Mouse (Mus musculus) retina, adult 2 months (tissue): ENCODE data around the gene Chrdl2.
"Not testable (repeated sequence)": the region's sequence is repeated elsewhere in the genome, so short reads cannot be mapped to it uniquely, and the experiment has no call there.

Experiments used
- DNase-seq: peaks from one replicate; pipeline ENCODE4 v3.0.0-alpha.2; 2012; ENCODE audit warnings: low read depth, low spot score

The Chrdl2 gene

GRCm38 (mm10) chr7:100005790-100006189 is at the start of gene Chrdl2:
TSS of gene Chrdl2 (plus strand) at chr7:100006172.
- DNase-seq: no peak

- no peak for DNase-seq
Observed at GRCm38 (mm10) chr7:99957226-99957965, 48.6 kb upstream of the Chrdl2 start.

GRCm38 (mm10) chr7:99960571-99960970 is 45.4 kb upstream of the Chrdl2 start:
- DNase-seq: not testable (repeated sequence)

- no peak for DNase-seq
Observed at GRCm38 (mm10) chr7:99961518-99961917, 44.5 kb upstream of the Chrdl2 start.

- DNase-seq: no peak
Observed at GRCm38 (mm10) chr7:99962536-99963236, 43.3 kb upstream of the Chrdl2 start.

GRCm38 (mm10) chr7:99963237-99963860 is 42.6 kb upstream of the Chrdl2 start:
- DNase-seq: no peak

- DNase-seq: no peak
Observed at GRCm38 (mm10) chr7:99965020-99965841, 40.7 kb upstream of the Chrdl2 start.

GRCm38 (mm10) chr7:99966011-99966721 is 39.8 kb upstream of the Chrdl2 start:
- DNase-seq: no peak

GRCm38 (mm10) chr7:99969151-99969550 is 36.8 kb upstream of the Chrdl2 start:
- no peak for DNase-seq

- no peak for DNase-seq
Observed at GRCm38 (mm10) chr7:99971926-99972325, 34.0 kb upstream of the Chrdl2 start.

GRCm38 (mm10) chr7:99972912-99973311 is 33.1 kb upstream of the Chrdl2 start:
- DNase-seq: not testable (repeated sequence)

- no peak for DNase-seq
Observed at GRCm38 (mm10) chr7:99974208-99974970, 31.6 kb upstream of the Chrdl2 start.

GRCm38 (mm10) chr7:99975819-99976575 is 30.0 kb upstream of the Chrdl2 start:
- DNase-seq: no peak

- DNase-seq: no peak
Observed at GRCm38 (mm10) chr7:99978041-99978440, 27.9 kb upstream of the Chrdl2 start.

GRCm38 (mm10) chr7:99979081-99979480 is 26.9 kb upstream of the Chrdl2 start:
- no peak for DNase-seq

- DNase-seq: no peak
Observed at GRCm38 (mm10) chr7:99979546-99980131, 26.3 kb upstream of the Chrdl2 start.

- peak; percentile 79 for DNase-seq
Observed at GRCm38 (mm10) chr7:99980132-99980591, 25.8 kb upstream of the Chrdl2 start, which contains the start of gene Rnf169. TSS of gene Rnf169 (minus strand) at chr7:99980448.

- DNase-seq: peak; percentile 62
Observed at GRCm38 (mm10) chr7:99981311-99981710, 24.7 kb upstream of the Chrdl2 start.
